Mouse (Mus musculus) bone marrow macrophage, adult 2 months (primary cell): ENCODE data around the gene Frmd4b. TPM values are rescaled to one million over a fixed set of nuclear protein-coding genes. Genes with fewer than 3 reads are reported as not detected.

Source experiments
- H3K27ac ChIP-seq: 2 replicates; pipeline ENCODE4 v1.5.1; 2012; ENCODE audit warnings: low read depth, low read length; ENCODE audit not compliant: insufficient read depth
- H3K4me1 ChIP-seq: 2 replicates; pipeline ENCODE4 v1.6.1; 2012; ENCODE audit warnings: low read length; ENCODE audit not compliant: control insufficient read depth, insufficient read depth
- H3K4me3 ChIP-seq: 2 replicates; pipeline ENCODE4 v1.5.1; 2012; ENCODE audit warnings: mild to moderate bottlenecking, low read length, moderate library complexity; ENCODE audit not compliant: insufficient read depth
- CTCF ChIP-seq: IDR thresholded peaks from 2 replicates; pipeline ENCODE4 v1.5.1; 2012; ENCODE audit warnings: low read depth, mild to moderate bottlenecking, low read length, moderate library complexity
- POLR2A ChIP-seq: IDR thresholded peaks from 2 replicates; pipeline ENCODE4 v1.6.1; 2012; ENCODE audit warnings: mild to moderate bottlenecking, low read depth, low read length, borderline replicate concordance
- polyA plus RNA-seq: library from polyadenylated mRNA; stranded (reverse); fragments of >200 nt; gene quantifications from 2 replicates; pipeline ENCODE4 v1.2.4, GENCODE M21; 2012; ENCODE audit not compliant: missing spikeins, insufficient read depth, insufficient read length

Gene Frmd4b
- polyA plus RNA-seq, 1 experiment: 115 TPM

DNA sequence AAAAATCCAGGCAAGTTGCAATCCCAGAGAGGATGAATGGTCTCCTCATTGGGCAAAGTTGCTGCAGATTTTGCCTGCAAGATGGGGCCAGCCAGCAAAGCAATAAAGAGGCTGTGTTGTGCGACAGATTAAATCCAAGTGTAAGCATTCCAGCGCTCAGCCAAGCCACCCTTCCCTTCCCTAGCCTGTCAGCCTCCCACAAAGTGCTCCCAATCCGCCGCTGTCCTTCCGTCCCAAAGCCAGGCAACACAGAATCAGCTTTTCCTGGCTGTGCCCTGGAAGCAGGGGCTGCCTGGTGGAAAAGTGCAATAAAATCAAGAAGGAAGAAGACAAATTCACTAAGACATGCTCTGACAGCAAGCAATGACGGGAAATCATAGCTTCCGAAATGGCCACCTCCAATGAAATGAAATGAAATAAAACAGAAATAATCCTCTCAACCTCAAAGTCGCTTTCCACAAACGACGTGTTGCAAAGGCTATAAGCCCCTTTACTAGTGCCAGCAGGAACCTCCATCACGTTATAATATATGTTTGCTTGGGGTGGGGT is 130.5 kb downstream of the Frmd4b start:
- Histone ChIP-seq H3K27ac (peak overlapping the region; percentile 76), H3K4me1 (peaks cover 33% of the 10 kb centered on the region), H3K4me3 (peak overlapping the region; percentile 71)
- TF ChIP-seq POLR2A (no peak), CTCF (no peak)

GRCm38 (mm10) chr6:97485886-97486386 is 131.4 kb downstream of the Frmd4b start:
- Histone ChIP-seq H3K27ac (peak overlapping the region; percentile 66), H3K4me3 (peak overlapping the region; percentile 61), H3K4me1 (peaks cover 38% of the 10 kb centered on the region)
- TF ChIP-seq CTCF (no peak), POLR2A (no peak)

GRCm38 (mm10) chr6:97481912-97482311 is 135.4 kb downstream of the Frmd4b start:
- Histone ChIP-seq H3K4me1 (peaks cover 62% of the 10 kb centered on the region), H3K4me3 (no peak overlapping the region), H3K27ac (peak overlapping the region; percentile 69)
- no peak for TF ChIP-seq POLR2A
- TF ChIP-seq CTCF: no peak

DNA sequence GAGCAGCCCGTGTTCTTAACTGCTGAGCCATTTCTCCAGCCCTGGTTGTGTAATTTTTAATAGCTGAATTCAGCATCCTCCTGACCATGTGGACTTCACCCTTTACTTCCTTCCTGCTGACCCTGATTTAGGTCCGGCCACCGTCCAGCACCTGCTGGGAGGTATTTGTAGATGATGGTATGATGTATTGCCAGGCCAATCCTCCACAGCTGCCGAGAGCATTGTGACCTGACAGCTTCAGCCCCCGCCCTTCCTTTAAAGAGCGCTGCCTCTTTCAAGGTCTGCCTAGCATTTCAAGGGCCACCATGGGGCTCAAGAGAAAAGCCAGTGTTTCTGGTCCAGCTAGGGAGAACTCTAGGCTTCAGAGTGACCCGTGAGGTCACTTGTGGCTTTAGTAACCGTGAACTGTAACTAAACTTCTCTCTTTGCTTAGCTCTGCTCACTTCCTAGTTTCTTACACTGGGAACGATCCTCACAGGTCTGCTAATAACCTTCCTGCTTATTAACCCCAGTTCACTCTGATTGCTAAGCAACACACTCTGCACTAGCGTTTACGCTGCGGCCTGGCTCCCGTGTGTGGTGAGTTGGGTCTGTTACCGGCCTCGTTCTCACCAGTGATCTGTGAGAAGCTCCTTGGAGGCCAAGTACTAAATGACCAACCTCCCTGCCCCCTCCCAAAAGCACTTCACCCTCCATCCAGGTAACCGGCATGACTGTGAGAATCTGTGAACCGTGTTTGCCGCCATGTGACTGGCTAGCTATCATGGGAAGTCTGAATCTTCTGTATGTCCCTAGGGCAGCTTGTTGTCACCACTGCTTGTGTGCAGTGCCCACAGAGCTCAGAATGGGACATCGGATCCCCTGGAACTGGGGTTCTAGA is 138.1 kb downstream of the Frmd4b start:
- Histone ChIP-seq H3K4me1 (peaks cover 51% of the 10 kb centered on the region), H3K4me3 (no peak overlapping the region; the same call in 1 of the 2 replicates), H3K27ac (peak overlapping the region; percentile 80)
- no peak for TF ChIP-seq CTCF

DNA sequence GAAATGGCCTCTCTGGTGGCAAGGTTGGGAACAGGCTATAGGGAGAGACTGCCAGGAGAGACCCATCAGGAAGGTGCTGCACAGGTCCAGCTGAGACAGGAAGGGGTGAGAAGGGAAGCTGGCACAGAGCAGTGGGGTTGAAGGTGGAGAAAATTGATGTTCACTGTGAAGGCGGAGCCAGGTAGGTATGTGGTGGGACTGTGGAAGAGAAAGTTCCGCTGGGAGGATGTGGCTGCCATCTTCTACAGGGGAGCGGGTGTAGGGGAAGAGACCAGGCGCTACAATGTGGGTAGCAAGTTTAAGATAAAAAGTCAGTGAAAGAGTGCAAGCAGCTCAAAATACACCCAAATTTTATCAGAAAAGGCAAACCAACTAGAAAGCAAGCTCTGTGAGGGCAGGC is 143.7 kb downstream of the Frmd4b start:
- Histone ChIP-seq H3K4me1 (peaks cover 23% of the 10 kb centered on the region), H3K4me3 (no peak overlapping the region), H3K27ac (no peak overlapping the region)
- no peak for TF ChIP-seq CTCF
- no peak for TF ChIP-seq POLR2A

DNA sequence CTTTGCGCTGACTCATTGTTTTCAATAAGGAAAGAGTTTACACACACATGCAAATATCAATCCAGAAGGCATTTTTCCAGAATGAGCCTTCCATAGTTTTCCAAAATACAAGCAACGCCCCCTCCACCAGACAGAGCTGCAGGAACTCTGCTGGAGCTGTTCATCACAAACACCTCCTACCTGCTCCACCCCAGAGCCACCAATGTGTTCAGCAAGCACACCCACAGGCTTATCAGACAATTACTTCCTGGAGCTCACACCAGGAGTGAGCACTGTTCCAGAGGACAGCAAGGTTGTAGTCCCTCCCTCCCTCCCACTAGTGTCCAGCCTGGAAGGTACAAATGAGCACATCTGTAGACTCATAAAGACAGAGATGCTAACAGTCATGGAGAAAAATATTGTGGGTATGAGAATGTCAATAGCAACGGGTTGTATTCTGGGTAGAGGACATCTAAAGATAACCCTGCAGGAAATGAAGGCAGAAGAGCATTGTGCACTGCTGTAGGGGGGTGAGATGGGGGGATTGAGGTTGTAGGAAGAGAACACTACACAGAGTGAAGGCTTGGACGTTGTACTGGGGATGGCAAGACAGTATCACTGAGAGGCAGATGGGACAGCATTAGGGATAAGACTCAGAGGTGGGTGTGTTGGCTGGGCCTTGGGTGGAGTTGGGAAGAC is 144.3 kb downstream of the Frmd4b start:
- Histone ChIP-seq H3K4me3 (no peak overlapping the region), H3K27ac (no peak overlapping the region), H3K4me1 (peaks cover 17% of the 10 kb centered on the region)
- TF ChIP-seq CTCF (no peak), POLR2A (no peak)

DNA sequence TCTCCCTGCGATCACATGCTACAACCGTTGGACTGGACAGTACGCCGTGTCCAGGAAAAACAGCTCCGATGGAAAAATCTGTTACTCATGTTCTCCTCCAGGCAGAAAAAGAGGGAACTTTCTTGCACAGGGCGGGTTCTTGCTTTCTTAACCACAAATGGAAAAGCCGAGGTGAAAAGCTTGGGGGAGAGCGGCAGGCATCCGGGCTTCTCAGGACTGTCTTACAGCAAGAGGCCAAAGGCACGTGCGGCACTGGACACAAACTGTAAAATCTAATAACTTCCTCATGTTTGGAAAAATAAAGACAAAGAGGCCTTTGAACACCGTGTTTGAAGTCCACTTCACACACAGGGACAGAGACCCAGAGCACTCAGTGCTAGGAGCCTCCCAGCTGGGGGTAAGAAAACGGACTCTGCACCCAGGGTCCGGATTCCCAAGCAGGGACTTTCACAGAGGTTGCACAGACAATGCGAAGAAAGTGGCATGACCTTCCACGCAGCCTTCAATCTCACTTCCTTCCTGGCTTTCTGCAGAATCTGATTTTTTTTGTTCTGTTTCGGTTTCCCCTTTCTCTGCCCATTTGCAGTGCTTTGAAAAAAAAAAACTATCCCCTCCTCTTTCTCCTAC is 153.3 kb downstream of the Frmd4b start:
- TF ChIP-seq CTCF: no peak; the same call in 1 of the 2 replicates
- no peak for TF ChIP-seq POLR2A
- H3K27ac ChIP-seq: peak overlapping the region; percentile 100
- peak overlapping the region; percentile 37 for H3K4me3 ChIP-seq
- peaks cover 58% of the 10 kb centered on the region for H3K4me1 ChIP-seq

- no peak for TF ChIP-seq POLR2A
- no peak for TF ChIP-seq CTCF
- H3K27ac ChIP-seq: peak overlapping the region; percentile 100
- H3K4me3 ChIP-seq: no peak overlapping the region
- peaks cover 69% of the 10 kb centered on the region for H3K4me1 ChIP-seq
Measured at GRCm38 (mm10) chr6:97462421-97462820, 154.9 kb downstream of the Frmd4b start.

DNA sequence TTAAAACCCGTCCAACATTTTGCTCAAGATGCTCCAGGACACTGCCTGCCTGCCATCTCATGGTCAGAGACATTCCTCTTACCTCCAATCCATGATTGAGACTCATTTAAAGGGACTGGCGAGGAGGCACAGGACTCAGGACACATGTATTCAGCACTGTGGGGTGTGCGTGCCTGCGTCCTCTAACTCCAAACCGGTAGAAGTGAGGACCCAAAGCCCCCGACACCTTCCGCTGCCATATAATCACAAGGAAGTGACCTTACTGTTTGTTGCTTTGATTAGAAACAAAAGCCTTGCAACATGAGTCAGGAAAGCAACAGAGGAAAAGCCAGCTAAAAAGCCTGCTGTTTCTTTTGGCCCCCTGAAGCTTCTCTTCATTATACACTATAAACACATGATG is 158.2 kb downstream of the Frmd4b start:
- Histone ChIP-seq H3K27ac (peak overlapping the region; percentile 100), H3K4me3 (no peak overlapping the region), H3K4me1 (peaks cover 84% of the 10 kb centered on the region)
- TF ChIP-seq CTCF (no peak), POLR2A (no peak)
